Mouse (Mus musculus) MN1 (cell line): Measurements from ENCODE around the gene Srrd.
"Not testable (repeated sequence)": the region's sequence is repeated elsewhere in the genome, so short reads cannot be mapped to it uniquely, and the experiment has no call there.

Experiments used
- DNase-seq: peaks from one replicate; pipeline ENCODE4 v3.0.0-alpha.2; 2016; ENCODE audit warnings: low spot score

Srrd gene

DNA sequence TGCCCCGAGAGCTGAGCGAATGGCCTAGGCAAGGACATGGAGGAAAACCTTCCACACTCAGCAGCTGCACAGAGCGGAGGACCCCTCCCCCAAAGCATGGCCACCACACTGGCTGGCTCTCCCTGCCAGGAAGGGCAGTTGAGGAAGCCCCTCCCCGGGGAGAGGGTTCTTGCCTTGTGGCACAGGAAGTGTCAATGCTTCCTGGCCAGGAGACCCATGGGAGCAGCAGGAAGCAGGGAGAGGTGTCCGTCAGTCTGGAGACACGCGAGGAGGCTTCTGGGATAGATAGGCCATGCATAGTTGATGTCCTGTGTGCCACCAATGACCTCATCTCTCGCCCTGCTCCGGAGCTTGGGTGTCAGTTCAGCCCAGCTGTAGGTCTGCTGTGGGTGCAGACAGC lies 13.5 kb upstream of the Srrd start:
- DNase-seq, result no peak

DNA sequence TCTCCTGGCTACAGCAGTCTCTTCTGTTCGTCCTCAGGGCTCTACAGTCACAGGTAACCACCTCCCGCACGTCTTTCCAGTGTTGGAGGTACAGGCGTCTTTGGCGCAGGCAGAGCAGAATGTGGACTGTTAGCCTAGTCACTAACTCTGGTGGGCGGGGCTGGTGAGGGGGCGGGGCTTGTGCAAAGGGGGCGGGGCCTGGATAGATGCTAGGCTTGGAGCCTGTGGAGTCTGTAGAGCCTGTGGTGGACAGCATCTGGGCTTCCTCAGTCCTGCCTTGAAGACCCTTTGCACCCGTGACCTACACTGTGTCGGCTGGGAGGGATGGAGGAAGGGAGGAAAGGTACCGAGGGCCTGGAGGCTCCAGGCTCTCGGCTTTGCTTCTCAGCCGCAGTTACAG lies 13.1 kb upstream of the Srrd start, which contains the start of gene Gm6583:
Gm6583 (minus strand) TSS at position 124 of the 400 bp plus-strand sequence.
- DNase-seq, result no peak

DNA sequence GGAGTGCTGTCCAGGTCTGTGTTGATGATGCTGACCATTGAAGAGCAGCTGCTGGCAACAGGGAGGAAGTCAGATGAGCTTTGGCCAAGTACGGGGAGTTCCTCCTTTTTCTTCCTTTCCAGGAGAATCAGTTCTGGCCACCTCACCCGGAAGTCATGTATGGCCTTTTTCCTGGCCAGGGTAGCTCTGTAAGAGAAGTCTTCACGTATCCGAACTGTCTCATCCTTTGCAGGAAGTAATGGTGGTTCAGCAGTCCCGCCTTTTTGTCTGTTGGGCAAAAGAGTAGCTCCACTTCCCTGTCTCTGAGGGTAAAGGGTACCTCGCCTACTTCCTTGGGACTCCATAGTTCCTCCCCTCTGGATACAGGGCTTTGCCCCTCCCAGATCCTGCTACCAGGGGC lies 12.7 kb upstream of the Srrd start:
- no peak for DNase-seq

DNA sequence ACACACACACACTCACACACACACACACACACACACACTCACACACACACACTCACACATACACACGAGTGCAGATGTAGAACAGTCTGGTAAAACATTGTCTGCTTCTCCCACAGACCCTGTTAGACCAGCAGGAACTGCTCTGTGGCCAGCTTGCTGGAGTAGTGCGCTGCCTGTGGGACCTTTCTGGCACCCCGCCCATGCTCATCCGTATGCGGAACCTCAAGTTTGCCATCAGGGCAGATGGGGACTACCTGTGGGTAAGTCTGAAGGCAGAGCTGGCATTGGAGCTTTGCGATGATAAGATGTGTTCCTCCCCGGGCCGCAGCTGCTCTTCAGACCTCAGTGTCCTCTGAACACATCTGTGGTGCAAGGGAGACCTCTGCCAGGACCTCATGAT lies 6.3 kb upstream of the Srrd start:
- no peak for DNase-seq

DNA sequence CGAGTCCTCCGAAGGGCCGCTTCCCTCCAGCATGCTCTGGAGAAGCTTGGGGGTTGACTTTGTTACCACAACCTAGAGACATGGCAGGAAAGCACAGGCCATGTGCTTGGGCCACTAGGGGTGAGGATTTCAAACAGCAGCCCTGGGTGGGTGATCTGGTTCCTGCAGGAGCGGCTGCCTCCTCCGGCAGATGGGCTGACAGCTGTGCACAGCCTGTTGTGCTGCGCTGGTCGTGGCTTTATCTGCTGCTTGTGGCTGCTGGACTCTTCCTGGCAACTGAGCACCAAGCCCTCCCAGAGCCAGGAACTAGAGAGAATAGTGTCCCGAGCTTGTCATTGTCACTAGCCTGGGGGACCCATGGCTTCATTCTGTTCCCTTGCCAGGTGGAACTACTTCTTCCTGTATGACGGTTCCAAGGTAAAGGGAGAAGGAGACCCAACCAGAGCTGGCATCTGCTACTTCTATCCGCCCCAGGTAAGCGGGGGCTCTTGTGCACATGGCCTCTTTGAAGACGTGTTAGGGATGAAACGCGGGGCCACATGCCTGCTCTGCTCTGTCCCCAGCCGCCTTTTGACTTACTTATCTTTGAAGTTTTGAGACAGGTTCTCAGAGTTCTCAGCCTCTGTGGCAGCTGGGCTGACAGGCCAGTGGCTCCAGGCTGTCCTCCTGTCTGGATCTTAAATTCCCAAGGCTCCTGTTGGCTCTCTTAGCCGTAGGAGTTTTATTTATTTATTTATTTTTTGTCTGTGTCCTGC lies 3.5 kb upstream of the Srrd start:
- DNase-seq, result peak; percentile 38

DNA sequence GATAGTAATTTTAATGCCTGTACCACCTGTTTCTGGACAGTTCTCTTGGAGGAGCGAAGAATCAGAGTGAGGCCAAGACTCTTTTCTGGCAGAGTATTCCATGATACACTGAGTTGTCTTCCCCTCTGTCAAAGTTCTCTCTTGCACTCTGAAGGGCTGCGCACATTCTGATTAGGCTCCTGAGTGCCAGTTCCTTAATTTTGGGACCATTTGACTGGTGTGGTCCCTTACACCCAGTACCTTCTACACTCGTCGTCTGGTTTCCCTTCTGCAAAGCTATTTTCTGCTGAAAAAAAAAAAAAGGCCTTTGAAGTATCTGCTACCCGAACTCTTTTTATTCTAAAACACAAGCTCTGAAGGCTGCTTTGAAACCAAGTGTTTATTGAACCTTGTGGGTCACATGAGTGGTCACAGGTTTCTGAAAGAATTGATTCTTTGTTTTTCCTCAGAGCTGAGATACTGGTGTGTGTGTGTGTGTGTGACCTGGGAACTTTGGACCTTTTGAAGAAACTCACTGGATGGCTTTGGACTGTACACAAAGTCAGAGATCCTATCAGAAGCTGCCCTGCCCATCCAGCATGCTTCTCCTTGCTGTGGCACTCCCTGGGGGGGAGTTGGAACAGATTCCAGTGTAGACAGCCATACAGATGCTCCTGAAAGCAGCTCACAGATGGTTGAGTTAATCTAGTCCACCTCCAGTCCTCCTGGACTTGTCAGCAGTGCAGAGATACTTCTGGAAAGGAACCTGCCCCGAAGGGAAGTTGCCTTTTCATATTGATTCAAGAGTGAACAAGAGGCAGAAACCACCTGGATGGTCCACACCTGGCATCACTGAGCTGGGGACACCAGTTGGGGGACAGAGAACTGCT lies 1.5 kb upstream of the Srrd start:
- no peak for DNase-seq

DNA sequence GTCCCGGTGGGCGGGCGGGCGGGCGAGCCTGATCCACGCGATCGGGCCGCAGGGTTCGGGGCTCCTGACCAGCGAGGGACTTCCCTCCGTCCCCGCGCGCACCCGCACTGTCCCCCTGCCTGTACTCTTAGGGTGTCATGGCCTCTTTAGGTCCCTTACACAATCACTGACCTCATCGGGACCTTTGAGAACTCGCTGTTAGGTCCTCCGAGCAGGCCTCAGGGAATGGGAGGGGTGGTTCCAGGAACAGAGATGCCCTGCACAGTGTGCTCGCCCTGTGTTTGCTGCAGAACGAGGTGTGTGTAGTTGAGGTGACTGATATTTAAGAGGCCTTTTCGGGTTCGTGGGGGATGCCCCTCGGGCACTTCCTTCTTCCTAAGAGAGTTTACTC lies 360 bp upstream of the Srrd start:
- DNase-seq, result peak; percentile 67

DNA sequence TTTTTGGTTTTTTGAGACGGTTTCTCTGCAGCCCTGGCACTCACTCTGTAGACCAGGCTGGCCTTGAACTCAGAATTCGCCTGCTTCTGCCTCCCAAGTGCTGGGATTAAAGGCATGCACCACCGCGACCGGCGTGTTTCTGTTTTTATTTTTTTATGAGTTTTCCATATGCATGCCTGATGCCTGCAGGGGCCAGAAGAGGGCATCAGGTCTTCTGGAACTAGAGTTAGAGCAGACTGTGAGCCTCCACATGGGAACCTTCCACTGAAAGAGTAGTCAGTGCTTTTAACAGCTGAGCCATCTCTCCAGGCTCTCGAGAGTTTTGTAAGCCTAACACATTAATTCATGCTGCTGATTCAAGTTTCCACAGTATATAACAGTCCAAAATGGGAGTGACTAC lies 3.6 kb downstream of the Srrd start:
- DNase-seq, result peak; percentile 55

DNA sequence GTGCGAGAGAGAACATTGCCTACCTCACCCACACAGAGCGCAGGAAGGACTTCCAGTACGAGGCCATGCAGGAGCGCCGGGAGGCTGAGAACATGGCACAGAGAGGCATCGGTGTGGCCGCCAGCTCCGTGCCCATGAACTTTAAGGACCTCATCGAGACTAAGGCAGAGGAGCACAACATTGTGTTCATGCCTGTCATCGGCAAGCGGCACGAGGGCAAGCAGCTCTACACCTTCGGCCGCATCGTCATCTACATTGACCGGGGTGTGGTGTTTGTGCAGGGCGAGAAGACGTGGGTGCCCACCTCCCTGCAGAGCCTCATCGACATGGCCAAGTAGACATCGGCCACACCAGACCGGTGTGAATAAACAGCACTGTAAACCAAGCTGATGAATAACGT lies 5.8 kb downstream of the Srrd start:
- DNase-seq, result no peak

DNA sequence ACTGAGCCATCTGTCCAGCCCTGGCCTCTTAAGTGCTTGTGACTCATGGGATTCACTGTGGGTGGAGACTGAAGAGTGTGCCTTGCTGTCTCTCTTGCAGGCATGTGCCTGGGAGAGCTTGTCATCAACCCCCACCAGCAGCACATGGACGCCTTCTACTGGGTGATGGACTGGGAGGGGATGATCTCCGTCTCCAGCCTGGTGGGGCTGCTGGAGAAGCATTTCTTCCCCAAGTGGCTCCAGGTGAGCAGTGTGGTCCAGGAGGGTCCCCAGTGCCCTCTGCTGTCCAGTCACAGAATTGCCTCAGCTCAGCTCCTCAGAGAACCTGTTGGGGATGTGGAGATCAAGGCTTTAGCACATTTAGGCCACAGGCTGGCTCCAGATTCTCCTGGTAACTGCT lies 7.4 kb downstream of the Srrd start:
- peak; percentile 79 for DNase-seq

DNA sequence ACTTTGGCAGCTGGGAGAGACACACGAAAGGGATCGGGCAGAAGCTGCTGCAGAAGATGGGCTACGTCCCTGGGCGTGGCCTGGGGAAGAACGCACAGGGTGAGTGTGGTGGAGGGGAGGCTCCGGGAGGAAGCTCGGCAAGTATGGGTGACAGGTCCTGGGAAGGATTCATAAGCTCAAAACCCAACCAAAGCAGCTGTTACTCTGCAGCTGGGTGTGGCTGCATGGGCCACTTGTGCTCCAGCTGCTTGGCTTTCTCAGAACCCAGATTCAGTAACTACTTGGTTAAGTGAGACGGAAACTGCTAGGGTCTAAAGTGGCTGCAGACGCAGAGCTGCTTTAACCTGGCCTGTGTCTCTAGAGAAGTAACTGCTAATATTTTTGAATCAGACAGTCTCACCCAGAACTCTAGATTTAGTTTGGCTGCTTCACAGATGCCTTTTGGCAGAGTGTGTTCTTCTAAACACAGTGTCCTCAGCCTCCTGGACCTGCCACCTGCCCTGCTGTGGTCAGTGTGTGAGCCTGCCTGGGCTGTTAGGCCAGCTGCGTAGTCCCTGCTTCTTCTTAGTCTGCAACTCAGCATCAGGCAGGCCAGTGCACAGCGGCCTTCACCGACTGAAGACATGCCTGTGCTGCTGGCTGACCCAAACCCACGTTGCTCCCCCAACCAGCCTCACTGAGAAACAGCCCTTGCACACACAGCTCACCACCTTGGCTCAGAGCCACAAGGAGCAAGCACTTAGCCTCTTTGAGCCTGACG lies 12.9 kb downstream of the Srrd start:
- peak; percentile 45 for DNase-seq

DNA sequence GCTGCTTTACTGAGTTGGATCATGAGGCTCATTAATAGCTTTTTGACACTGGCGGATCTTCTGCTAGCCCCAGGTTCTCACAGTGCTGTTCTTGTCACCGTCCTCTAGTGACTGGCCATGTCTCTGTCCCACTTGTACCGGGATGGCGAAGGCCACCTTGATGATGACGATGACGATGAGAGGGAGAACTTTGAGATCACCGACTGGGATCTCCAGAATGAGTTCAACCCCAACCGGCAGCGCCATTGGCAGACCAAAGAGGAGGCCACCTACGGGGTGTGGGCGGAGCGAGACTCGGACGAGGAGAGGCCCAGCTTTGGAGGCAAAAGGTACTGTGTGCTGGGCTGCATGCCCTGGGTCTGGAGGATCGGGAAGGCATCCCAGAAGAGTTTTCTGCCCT lies 15.0 kb downstream of the Srrd start:
- DNase-seq, result no peak

DNA sequence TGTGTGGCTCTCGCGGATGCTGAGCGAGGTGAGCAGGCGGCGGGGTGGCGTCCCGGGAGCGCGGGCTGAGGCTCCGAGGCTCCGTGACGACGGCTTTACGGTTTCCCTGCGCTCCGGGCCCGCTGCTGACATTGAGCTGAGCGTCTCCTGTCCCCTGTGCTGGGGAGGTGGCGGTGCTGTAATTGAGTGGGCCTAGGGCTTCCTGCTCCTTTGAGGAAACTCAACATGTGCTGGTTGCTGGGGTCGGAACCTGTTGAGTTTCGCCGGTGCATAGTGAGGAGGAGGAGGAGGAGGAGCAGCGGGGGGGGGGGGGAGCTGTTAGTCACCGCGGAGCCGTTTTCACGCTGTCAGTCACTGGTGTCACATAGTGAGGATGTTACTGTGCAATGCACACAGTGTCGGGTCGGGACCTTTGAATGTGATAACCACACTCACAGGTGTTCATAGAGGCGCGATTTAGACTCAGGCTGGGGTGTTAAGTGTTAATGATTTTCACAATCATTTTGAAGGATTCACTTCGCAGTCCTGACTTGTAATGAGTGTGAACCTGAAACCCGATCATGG lies 16.3 kb downstream of the Srrd start:
- peak; percentile 30 for DNase-seq

DNA sequence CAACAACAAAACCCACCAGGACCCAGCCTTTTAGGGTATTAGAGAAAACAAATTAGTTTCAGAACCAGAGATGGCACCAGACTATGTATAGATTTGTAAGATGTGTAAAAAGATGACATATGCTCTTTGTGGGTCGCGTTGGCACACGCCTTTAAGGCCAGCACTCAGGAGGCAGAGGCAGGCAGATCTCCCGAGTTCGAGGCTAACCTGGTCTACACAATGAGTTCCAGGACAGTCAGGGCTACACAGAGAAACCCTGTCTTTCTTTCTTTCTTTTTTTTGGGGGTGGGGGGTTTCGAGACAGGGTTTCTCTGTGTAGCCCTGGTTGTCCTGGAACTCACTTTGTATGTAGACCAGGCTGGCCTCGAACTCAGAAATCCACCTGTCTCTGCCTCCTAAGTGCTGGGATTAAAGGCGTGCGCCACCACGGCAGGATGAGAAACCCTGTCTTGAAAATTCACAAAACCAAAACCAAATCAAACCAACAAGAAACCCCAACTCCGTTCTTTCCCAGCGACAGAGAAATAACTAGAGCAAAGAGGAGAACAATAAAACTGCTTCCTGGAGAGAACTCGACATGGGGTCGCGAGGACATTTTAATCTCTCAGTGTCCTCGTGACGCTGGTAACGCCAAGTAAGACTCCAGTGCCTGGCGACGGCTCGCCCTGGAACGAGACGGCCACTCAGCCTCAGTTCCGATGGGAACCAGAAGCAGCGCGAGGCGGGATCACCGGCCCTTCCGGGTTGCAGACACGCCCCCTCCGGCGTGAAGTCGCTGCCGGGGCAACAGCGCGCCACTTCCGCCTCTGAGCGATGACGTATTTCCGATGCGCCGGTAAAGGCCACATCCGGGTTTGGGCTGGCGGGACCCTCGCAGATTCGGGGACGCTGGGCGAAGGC lies 17.0 kb downstream of the Srrd start, which contains the start of gene Tfip11:
Tfip11 (plus strand) TSS at position 813 of the 900 bp plus-strand sequence.
- DNase-seq, result peak; percentile 99

DNA sequence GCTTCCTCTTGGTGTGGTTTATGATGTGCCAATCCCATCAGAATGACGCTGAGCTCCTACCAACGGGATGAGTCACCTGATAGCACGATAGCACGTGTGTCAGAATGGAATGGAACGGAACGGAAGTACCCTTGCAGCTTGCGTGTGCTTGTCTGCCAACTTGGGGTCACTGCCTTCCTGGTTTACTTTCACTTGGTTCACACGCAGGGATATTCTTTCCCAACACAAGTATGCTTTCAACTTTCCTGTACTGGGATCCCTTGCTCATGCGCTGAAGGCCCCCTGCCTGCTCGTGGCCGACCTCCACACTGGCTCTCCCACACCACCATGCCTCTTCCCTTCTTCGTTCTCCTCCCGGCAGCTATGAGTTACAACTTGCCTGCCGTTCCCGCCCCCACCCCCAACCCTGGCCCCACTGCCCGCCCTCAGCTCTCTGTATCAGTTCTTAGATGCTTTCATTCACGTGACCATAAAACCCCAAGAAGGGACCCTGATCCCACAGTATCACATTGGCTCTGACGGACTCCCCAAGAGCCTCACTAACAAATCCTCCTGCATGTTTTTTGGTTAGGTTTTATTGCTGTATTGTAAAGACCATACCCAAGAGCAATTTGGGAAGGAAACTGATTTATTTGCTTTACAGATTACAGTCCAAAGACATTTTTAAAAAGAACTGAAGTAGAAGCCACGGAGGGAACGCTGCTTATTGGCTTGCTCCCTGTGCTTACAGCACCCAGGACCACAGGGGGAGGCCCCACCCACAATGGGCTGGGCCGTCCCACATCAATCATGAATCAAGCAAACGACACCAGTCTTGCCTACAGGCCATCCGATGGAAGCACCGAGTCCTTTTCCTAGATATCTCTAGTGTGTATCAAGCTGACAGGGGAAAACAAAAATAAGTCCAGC lies 17.9 kb downstream of the Srrd start:
- DNase-seq, result peak; percentile 88

DNA sequence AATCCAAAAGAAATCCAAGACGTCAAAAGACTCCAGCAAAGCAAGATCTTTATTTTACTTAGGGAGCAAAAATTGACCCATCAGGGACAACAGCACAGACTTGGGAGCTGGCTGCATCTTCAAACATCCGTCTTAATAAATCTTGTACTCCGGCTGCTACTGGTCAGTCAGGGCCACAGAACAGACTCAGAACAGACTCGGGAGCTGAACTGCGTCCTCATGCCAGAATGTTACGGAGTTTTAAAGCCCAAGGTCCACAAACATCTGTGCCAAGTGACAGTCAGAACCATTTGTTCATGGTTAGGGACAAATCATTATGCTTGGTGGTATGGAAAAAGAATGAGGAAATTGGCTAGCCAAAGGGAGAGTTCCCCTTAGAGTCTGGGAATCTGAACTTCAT lies 19.6 kb downstream of the Srrd start:
- DNase-seq, result no peak

DNA sequence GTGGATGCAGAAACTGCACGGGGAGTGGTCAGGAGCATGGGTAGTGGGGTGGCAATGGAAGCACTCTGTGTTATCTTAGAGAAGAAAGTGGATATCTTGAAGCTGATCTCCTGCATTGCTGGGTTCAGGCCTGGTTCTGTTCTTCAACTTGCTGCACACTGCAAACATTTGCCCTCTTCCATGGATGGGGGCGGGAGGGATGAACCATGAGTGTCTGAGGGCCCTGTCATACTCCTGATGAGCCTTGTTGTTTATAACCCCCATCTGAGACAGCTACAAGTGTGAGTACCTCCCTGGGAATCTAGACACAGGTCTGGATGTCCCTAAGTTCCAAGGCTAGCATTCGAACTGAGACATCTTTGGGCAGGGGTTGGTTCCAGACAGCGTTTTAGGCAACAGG lies 21.5 kb downstream of the Srrd start:
- DNase-seq, result no peak

DNA sequence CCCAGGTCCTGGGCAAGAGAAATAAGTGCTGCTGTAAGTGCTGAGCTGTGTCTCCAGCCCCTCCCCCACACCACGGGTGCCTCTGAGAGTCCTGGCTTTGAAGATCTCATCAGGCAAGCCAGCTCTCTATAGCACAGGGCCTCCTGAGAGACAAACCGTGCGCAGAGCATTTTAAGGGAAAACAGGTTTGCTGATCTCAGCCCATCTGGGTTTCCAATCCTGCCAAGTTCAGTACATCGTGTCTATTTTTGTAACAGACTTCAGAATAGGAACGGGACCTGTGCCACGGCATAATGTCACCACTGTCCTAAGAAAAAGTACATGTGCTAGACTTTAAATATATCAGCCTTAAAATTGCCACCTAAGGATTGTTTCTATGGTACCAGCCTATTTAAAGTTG lies 21.9 kb downstream of the Srrd start:
- no peak for DNase-seq

DNA sequence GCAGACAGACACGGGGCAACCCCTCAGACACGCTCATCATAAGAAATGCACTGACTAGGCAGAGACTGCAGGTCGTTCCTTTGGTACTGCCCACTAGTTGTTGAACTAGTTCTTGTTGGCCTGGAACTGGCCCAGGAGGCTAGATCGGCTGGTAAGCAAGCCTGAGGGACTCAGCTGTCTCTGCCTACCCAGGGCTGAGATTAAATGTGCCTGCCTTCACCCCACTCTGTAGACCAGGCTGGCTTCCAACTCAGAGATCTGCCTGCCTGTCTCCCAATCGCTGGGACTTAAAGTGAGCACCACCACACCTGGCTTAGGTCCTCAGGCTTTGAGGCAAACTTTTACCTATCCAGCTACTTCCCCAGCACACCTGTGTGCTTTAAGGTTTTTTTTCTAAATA lies 22.5 kb downstream of the Srrd start:
- DNase-seq, result no peak

DNA sequence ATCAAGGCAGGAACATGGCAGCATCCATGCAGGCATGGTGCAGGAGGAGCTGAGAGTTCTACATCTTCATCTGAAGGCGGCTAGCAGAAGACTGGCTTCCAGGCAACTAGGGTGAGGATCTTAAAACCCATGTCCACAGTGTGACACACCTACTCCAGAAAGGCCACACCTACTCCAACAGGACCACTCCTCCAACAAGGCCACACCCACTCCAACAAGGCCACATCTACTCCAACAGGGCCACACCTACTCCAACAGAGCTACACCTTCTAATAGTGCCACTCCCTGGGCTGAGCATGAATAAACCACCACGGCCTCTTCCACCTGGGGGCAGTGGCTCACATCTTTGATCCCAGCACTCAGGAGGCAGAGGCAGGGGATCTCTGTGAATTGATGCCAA lies 23.5 kb downstream of the Srrd start:
- not testable (repeated sequence) for DNase-seq
